Mouse (Mus musculus) T-helper 17 cell (primary cell): ENCODE results near the gene Kdr.

Experiments used
- in situ Hi-C, 2 experiments: fragments of 300-600 bp; cut with MboI, MseI; formaldehyde crosslinking; loops; 1 replicate in 1 of 2; 2 replicates in 1 of 2; pipeline ENCODE4 v1.15.1; 2025; ENCODE audit warnings: high pct_unique_total_duplicates in 2 of 2

Kdr gene

DNA sequence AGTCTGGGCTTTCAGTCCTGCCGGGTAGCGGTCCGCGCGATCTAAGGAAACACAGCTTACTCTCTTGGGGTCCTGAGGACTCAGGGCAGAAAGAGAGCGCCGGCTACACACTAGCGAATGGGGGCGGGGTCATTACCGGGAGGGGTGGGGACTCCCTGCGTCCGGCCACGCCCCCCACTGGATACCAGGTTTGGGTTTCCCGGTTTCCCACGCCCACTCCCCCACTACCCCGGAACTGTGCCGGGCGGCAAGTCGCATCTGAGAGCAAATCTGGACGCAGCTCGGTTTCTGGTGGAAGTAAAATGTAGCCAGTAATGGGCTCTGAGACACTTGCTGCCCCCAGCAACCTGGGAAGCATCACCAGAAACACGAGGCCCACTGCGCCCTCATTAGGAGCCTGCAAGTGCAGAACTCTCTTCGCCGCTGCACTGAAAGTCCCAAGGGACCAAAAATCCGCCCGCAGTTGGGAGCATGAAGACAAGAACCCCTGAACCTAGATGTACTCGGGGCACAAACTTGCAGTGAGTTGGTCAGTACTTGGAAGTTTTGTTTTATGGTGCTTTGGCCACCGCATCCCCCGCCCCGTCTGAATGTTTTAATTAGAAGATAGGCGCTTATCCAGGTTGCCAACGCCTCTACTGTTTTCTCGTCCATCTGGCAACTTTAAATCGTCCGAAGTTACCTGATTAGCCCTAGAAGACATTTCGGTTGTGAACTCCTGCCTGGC lies at the start of gene Kdr:
Gene Kdr, minus strand, starts transcription at position 85 of the 727 bp plus-strand sequence.
- in situ Hi-C loops = no loop called here

DNA sequence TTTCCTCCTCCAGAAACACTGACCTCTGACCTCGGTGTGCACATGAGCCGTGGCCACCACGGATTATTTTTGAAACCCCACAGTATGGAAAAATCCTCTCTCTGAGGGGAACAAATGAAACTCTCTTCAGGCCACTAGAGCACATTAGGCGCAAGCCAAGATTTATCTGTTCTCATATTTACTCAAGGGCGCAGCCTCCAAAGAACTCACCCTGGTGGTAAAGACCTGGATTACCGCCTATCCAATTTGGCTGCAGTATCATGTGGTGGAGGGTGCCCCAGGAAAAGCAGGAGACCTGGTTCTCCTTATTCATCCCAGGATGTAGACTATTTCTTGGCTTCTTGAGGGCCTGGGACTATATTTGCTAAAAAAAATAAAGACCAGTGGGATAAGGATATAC lies 48.5 kb upstream of the Kdr start:
- in situ Hi-C loops = no loop called here

DNA sequence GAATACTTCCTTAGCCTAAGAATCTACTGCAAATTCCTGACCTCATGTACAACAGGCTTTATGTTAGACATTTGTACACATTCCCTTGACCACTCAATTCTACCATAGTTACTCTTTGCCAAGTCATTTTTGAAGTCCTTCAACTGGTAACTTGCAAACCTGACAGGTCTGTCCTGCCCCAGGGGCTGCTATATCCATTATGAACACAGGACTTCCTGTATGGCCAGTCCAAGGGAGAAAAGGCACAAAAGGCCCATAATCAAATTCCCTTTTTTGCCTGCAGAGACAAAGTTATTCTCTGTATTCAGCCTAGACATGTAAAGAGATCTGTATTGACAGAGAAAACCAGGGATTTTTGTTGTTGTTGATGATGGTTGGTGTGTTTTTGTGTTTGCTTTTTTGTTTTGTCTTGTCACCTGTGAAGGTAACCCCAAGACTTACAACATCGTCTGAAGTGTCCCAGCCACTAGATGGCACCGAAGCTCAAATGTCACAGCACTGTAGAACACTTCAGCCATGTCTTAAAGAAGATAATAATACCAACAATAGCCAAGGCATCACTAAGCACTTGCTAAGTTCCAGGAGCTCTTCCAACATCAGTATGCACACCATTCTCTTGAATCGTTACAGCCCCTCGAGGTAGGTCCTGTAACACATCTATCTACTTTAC lies 47.9 kb upstream of the Kdr start:
- in situ Hi-C loops = no loop called here

DNA sequence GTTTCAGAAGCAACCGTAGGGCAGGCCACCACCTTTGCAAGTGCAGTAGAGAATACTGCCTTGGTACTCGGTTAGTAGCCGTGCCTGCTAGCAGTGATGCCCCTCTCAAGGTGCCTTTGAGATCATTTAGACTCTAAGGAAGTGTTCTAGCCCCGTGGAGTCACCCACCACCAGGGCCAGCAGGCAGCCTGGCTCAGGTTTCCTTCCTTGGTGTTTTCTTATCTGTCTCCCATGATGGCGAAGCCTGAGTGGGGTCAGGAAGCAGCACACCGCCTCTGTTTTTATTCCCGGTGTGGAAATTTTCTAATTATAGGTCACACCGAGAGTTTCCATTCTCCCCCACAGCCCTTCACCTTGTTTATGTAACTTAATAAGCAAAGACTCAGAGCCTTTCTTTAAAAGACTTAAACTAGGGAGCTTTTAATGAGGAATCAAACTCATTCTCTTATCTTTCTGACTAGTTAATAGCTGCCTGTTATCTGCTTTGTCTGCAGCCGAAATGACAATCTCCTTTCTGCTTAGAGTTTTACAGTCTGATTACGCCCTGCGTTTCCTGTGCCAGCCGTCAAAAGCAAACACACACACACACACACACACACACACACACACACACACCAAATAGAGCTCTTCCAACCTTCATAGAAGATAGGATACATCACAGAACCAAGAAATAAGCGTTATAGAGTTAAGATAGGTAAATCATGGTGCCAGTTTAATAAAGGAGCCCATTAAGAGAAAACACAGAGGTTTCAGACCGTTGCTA lies 44.9 kb upstream of the Kdr start:
- in situ Hi-C loops = no loop called here

DNA sequence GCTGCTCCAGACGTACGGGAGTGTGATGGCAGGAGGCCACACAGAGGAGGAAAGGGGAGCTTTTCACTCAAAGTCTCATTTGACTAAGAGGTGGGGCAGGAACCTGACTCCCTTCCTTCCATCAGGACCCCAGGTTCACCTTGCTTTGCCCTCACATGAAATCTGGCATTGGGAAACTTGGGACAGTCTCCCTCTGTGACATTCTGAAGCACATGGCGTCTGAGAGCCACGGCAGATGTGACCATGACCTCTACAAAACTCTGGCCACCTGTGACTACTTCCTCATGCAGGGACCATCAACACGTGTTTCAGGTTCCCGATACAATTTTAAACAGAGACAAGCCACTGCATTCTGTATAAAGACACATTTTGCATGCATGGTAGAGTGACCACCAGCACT lies 44.2 kb upstream of the Kdr start:
- in situ Hi-C loops = no loop called here

DNA sequence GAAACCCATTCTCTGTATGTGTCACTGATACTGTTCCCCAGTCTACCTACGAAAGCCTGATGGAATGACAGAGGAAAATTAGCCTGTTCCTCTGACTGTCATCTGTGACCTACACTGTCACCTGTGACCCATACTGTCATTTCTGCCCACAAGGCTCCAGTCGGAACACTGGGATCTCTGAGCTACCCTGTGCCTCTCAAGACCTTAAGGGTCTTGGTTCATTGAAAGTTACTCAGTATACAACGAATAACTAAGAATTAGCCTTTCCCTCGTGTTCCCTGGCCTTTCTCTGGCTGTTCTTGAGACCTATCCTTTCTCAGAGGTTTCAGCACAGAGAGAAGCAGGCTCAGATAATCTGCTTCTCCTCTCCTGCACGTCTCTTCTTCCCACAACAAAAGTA lies 40.1 kb upstream of the Kdr start:
- in situ Hi-C loops = no loop called here

DNA sequence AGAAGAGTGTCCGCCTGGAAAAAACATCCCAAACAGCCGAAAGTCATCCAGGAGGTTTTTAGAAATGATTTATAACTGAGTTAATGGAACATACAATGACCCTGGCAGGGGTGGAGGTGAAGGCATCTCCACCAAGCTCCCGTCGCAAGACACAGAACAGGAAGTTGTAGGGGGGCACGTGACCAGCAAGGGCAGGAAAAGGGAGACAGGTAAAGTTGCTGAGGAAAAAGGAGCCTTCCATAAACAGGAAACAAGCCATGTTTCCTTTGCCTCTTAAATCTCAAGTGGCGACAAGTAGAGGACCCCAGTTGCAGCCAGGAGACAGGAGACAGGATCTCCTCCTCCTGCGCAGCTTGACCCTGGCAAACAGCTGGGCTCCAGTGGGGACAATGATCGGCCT lies 37.8 kb upstream of the Kdr start:
- in situ Hi-C loops = no loop called here

DNA sequence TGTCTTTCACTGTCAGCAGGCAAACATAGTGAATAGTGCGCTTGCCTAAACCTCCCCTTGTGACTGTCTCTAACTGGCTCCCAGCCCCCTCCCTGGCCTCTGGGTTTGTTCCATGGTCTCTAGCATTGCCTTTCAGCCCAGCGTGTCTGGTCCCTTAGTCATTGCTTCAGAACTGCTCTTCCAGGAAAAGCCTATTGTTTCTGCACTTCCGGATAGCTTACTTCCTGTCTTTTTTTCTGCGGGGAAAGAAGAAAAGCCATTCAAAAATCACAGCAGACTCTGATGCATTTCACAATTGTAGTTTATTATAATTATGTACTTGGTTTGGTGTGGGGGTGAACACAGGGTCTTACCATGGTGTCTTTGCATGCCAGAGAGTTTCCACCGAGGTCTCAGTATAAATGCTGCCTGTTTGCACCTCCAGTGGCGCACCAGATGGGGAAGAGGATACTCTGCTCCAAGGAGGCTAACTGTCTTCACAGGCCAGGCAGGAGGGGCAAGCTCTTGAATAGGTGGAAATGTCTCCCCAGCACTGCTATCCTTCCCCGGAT lies 35.7 kb upstream of the Kdr start:
- in situ Hi-C loops = no loop called here

DNA sequence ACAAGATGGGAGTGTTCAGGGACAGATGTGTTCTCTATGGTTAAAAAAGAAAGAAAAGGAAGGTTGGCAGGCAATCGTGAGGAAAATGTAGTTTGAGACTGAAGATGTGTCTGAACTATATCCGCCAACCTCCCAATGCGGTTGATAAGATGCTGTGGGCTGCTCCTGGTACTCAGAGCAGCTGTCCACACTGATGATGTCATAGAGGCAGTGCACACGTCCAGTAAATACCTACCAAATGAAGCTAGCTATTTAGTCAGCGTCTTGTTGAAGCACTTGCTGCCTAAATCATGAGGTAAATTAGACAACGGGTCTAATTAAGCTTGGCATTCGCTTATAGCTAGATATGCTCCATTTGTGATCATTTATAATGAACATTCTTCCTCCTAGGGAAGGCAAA lies 28.1 kb upstream of the Kdr start:
- in situ Hi-C loops = loop anchor here in 1 of 2 experiments (10.0 kb wide), 1 partner anchor 1028 kb away; no protein-coding TSS in a partner anchor

DNA sequence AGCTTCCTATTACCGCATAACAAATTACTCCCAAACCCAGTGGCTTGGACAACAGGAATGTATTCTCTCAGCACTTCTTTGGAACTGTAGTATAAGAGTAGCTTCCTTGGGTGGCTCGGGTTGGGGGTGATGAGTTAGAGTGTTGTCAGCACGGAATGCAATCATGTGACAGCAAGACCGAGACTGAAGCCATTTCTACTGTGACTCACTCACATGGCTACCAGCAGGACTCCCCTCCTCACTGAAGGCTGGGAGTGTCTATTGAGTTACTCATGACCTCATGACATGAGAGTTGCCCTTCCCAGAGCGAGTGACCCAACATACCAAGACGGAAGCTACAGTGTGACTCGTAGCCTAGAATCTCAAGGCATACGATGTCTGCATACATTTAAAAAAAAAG lies 12.0 kb upstream of the Kdr start:
- in situ Hi-C loops = no loop called here

DNA sequence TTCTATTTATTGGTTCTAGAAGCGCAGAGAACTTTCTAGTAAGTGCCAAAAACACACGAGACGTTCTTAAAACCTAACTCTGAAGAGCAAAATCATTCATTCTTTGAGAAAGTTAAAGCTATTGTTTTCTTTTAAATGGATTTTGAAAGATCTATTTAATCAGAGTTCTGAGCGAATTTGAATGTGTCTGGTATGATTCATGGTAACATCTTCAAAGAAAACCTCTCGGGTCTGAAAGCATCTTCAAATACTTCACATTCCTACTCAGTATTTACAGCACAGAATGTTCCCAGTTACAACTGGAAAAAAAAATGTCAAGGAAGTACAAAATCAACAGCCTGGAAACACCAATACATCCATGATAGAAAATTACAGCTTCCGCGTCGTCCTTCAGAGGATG lies 9.3 kb upstream of the Kdr start:
- in situ Hi-C loops = no loop called here

DNA sequence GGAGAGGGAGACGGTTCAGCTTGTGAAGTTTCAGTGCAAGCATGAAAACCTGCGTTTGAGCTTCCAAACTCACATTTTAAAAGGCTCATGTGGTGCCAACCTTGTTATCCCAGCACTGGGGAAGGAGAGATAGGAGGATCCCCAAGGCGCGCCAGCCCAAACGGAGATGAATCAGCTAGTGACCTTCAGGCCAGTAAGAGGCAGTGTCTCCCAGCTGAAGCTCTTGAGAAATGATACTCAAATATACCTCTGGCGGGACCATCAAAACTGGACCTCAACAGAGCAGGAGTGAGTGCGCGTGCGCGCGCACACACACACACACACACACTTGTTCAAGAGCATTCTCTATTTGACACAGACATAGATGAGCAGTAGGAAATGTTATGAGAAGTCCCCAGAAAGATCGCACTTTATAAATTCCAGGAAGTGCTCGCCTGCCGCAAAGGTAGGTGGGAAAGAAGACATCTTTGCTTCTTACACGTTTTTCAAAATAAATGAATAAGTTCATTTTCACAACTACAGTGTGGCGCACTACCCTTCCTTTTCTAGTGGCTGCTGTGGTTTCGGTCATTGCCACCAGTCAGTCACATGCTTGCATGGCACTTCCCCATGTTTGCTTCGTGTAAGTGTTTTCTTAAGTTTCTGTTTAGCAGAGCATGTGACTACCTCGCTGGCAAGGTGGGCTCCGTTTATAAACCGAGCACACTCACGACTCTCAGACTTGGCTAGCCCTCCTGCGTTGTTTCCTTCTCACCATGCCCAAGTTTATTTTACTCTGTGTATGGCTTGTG lies 2.5 kb upstream of the Kdr start:
- in situ Hi-C loops = no loop called here

DNA sequence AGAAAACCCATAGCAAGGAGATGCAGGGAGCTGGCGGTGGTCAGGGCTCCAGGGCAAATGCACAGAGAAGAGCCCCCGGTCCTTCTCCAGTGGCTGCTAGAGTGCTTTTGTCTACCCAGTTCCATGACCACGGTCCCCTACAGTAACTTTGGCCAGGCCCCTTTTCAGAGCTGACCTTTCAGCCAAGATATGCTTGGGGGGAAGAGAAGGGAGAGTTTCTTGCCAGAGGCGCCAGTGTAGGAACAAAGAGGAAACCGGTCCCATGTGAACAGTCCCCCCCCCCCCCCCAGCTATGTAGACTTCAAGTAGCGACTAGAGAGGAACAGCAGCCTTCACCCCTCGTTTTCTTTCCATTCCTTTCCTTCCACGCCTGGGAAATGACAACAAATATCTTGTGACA lies 850 bp upstream of the Kdr start:
- in situ Hi-C loops = no loop called here

DNA sequence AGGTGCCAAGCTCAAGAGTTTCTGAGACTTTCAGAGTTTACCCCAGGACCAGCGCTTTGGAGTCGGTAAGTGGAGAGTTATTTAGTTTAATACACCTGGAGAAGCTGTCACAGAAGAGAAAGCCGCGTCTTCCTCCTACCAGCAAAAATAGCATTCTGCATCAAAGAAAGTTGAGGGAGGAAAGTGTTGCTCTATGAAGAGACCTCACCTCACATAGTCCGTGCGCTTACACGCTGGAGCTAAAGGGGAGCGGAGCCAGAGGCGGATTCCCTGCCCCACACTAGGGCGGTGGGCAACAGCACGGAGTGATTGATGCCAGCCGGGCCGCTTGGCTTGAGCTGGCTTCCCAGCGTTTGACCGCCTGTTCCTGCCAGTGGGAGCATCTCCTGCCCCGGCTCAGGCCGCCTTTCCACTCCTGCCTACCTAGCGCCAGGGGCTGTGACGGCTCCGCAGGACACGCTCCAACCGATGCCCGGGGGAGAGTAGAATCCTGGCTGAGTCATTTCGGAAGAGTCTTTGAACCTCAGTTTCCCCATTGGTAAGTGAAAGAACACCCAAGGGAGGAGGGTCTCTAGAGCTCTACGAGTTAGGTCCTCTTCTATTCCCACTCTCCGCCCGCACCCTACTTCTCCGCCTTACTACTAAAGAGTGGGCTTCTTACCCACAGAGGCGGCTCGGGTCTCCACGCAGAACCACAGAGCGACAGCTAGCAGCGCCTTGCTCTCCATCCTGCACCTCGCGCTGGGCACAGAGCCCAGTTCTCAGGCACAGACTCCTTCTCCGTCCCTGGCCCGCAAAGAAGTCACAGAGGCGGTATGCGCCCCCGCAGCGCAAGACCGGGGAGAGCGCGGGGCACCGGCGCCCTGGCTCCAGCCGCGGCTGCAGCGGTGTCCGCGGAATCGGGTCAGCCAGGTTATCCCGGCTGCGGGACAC lies 551 bp downstream of the Kdr start:
- in situ Hi-C loops = no loop called here

DNA sequence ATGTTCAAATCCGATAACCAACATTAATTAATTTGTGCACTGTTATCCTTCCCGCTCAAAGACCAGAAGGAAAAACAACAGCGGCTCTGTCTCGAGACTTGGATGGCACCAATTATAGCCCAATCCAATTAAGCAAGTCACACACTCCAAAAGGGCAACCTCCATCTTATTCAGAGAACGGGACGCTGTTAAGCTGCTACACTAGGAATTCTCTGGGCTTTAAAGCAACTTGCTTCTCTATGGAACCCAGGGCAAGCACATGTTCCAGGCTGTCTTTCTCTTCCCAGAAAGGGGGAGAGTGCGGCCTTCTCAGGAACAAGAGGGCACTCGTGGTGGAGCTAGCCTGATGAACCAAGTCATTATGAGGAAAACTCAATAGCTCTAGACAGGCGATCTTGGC lies 1.6 kb downstream of the Kdr start:
- in situ Hi-C loops = no loop called here

DNA sequence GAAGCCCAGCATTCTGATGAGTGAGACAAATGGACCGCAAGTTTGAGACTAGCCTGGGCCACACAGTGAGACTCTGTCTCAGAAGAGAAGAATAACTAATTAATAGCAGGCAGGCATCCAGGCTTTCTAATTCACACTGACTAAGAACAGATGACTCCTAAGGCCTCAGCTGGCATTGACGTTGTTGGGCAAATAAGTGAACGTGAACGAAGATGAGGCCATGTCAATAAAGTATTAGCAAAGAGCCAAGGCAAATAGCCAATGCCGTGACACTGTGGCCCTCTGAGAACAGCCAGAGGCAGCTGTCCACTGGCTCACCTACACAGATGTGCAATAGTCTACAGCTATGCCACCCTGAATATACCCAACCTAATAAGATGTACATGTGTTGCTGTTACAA lies 2.9 kb downstream of the Kdr start:
- in situ Hi-C loops = no loop called here

DNA sequence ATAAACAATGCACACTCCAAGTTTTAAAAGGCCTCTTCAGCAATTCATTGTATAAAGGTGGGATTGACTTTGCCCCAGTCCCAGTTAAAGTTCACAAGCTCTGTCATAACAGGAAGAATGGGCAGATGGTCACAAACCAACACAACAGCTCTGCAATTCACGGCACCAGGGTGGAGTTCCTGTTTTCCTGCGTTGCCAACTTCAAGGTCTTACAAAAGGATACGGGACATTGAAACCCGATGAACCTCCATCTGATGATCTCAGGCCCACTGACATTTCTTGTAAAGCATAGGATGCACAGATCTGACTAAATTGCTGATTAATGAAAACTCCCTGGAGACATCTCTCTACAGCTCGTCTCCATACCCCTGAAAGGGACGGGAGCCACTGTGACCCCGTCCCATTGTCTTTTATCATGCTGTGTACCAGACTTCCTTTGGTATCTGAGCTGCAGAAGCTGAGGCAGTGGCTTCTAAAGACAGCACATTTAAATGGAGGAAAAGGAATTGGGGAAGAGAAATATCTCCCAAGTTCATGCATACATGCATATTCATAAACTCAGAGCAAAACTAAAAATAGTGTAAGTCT lies 3.6 kb downstream of the Kdr start:
- in situ Hi-C loops = no loop called here

DNA sequence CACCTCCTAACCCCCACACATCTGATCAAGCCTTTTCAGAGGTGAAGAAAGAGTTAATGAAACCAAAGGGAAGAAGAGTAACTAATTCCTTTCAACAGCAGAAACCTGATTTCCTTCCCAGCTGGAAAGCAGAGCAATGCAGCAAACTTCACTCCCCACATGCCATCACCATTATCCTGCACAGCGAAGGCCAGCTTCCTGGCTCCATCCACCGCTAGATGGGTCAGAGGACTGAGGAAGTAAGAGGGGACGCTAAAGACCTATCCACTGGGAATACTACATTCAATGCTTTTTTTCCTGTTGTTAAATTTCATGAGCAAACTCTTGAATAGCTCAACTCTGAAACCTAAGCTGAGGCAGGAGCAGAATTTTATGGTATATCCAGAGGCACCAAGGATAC lies 8.4 kb downstream of the Kdr start:
- in situ Hi-C loops = no loop called here

DNA sequence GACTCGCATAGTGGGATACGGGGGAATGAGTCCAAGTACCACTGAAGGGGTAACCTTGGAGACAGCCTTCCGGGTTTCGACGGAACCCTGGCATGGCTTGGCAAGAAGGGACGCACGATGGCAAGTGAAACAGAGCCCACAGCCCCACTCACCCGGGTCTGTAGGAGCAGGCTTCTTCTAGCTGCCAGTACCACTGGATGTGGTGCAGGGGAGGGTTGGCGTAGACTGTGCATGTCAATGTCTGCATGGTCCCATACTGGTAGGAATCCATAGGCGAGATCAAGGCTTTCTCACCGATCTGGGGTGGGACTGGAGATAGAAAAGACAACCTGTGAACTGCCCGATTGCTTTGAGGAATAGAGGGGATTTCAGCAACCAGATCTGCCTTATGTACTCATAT lies 15.7 kb downstream of the Kdr start:
- in situ Hi-C loops = no loop called here
